Mouse (Mus musculus): ENCODE measurements around the gene Gm10073.

GRCm38 (mm10) chr8:106586896-106587295 lies 13.6 kb upstream of the Gm10073 start:
- no peak for TF ChIP-seq GATA1 (IDR thresholded peaks at IDR 0.05; ENCODE audit: borderline replicate concordance, low read length)
- no peak for TF ChIP-seq FLI1 (IDR thresholded peaks at IDR 0.05; ENCODE audit: low read length)
